Comparison of ENCODE assay signal across 20 mouse cellular contexts in genomic region chr7:4337509-4337908, GRCm38 (mm10). TPM values are rescaled to one million over a fixed set of nuclear protein-coding genes. Genes with fewer than 3 reads are reported as not detected.
"Had no signal": no experiment of that assay in that cellular context is flagged by ENCODE, and none has a peak within 500 bp of the region (broad histone marks: within the 10 kb centered on the region; RNA-seq: fewer than 3 reads in every experiment).

Gene Ncr1, plus strand, starts transcription at chr7:4337724.

- H3K27ac ChIP-seq: neural tube, embryonic 13.5 days; neural tube, embryonic 15.5 days; stomach, embryonic 15.5 days; stomach, postnatal 0 days had no signal

- H3K4me3 ChIP-seq: neural tube, embryonic 13.5 days; neural tube, embryonic 15.5 days; stomach, embryonic 15.5 days had no signal

- H3K27me3 ChIP-seq: neural tube, embryonic 13.5 days; neural tube, embryonic 15.5 days; stomach, embryonic 15.5 days had no signal

- H3K4me1 ChIP-seq: neural tube, embryonic 13.5 days; neural tube, embryonic 15.5 days; stomach, embryonic 15.5 days had no signal

- H3K36me3 ChIP-seq: neural tube, embryonic 13.5 days; neural tube, embryonic 15.5 days; stomach, embryonic 15.5 days had no signal

- H3K9me3 ChIP-seq: neural tube, embryonic 13.5 days; neural tube, embryonic 15.5 days; stomach, embryonic 15.5 days had no signal

- H3K4me2 ChIP-seq: neural tube, embryonic 13.5 days; neural tube, embryonic 15.5 days; stomach, embryonic 15.5 days had no signal

- DNase-seq: retina, postnatal 1 day; right cerebral cortex, adult 18-20 months; right cerebral cortex, postnatal 14 days; right cerebral cortex, postnatal 25 days; right cerebral cortex, postnatal 4 days; spleen, adult 18-20 months; thymus, adult 18-20 months; thymus, adult 2 months; thymus, postnatal 14 days; thymus, postnatal 25 days; thymus, postnatal 36 days; thymus, postnatal 4 days had no signal

- H3K9ac ChIP-seq: neural tube, embryonic 13.5 days; neural tube, embryonic 15.5 days; stomach, embryonic 15.5 days had no signal

RNA-seq across cellular contexts. Expression of gene Ncr1, which starts in this region (rescaled TPM):
- polyA plus RNA-seq: neural tube, embryonic 13.5 days; neural tube, embryonic 14.5 days; neural tube, embryonic 15.5 days; stomach, embryonic 14.5 days; stomach, embryonic 16.5 days; testis, adult 2 months had no signal
